Mouse (Mus musculus) neural tube, embryonic 13.5 days (tissue): ENCODE data around the gene Mon1a. TPM values are rescaled to one million over a fixed set of nuclear protein-coding genes. Genes with fewer than 3 reads are reported as not detected.

Experiments used
- polyA plus RNA-seq: library from polyadenylated mRNA; unstranded; fragments of >200 nt; fragmentation: Nextera tagmentation; extraction: Ambion mirVana; gene quantifications from 2 replicates; pipeline ENCODE4 v1.2.1, GENCODE M21; 2015

The Mon1a gene
- polyA plus RNA-seq, 1 experiment from 2014 or later: 26.6 TPM

Other genes starting within 250 kb of the Mon1a start
- gene Slc38a3, start 218.6 kb upstream of the Mon1a start, polyA plus RNA-seq: 23.9 and 25.6 TPM in 2 replicates
- 0.96 and 2.4 TPM in 2 replicates for gene Gnat1, start 208.4 kb upstream of the Mon1a start, polyA plus RNA-seq
- gene Sema3f, start 177.7 kb upstream of the Mon1a start, polyA plus RNA-seq: 12.2 and 13.2 TPM in 2 replicates
- 252 and 279 TPM in 2 replicates for gene Rbm5, start 117.2 kb upstream of the Mon1a start, polyA plus RNA-seq
- gene Rbm6, start 14.9 kb upstream of the Mon1a start, polyA plus RNA-seq: 103 and 114 TPM in 2 replicates
- gene Mst1r, start 18.7 kb downstream of the Mon1a start, polyA plus RNA-seq: 2.9 and 3.4 TPM in 2 replicates
- not detected in 2 replicates for gene Actl11, start 40.3 kb downstream of the Mon1a start, polyA plus RNA-seq
- gene Camkv, start 47.5 kb downstream of the Mon1a start, polyA plus RNA-seq: 11.4 and 12.8 TPM in 2 replicates
- gene Traip, start 62.0 kb downstream of the Mon1a start, polyA plus RNA-seq: 6.7 and 8.7 TPM in 2 replicates
- gene Uba7, start 87.4 kb downstream of the Mon1a start, polyA plus RNA-seq: 7.6 and 9.3 TPM in 2 replicates
- gene Gm20661, start 94.9 kb downstream of the Mon1a start, polyA plus RNA-seq: 2.0 and 2.2 TPM in 2 replicates
- 28.8 and 30.7 TPM in 2 replicates for gene Inka1, start 97.7 kb downstream of the Mon1a start, polyA plus RNA-seq
- 2.6 and 3.4 TPM in 2 replicates for gene Cdhr4, start 104.3 kb downstream of the Mon1a start, polyA plus RNA-seq
- gene Gm20662, start 108.2 kb downstream of the Mon1a start, polyA plus RNA-seq: 1.4 TPM in 1 of 2 replicates, not detected in the other
- 94.1 and 94.9 TPM in 2 replicates for gene Ip6k1, start 114.3 kb downstream of the Mon1a start, polyA plus RNA-seq
- gene Gmppb, start 161.1 kb downstream of the Mon1a start, polyA plus RNA-seq: 21.9 and 25.3 TPM in 2 replicates
- gene Amigo3, start 165.0 kb downstream of the Mon1a start, polyA plus RNA-seq: 2.8 and 3.0 TPM in 2 replicates
- 0.18 TPM in 1 of 2 replicates, not detected in the other for gene Mst1, start 192.3 kb downstream of the Mon1a start, polyA plus RNA-seq
- gene Rnf123, start 195.2 kb downstream of the Mon1a start, polyA plus RNA-seq: 43.8 and 44.0 TPM in 2 replicates
- 48.6 and 64.1 TPM in 2 replicates for gene Apeh, start 206.5 kb downstream of the Mon1a start, polyA plus RNA-seq